Mouse (Mus musculus): Measurements from ENCODE around the gene Dmrtb1. TPM values are rescaled to one million over a fixed set of nuclear protein-coding genes. Genes with fewer than 3 reads are reported as not detected.

Gene Dmrtb1
- polyA plus RNA-seq (2014; fragmentation: Nextera tagmentation; extraction: Ambion mirVana), result 6.0 and 7.4 TPM in 2 replicates

GRCm38 (mm10) chr4:107684130-107684529 lies at the start of gene Dmrtb1:
Gene Dmrtb1, minus strand, starts transcription at chr4:107684230.
- WGBS, result 93% methylated on average over 14 of the region's 14 CpGs
- peaks cover 19% of the 10 kb centered on the region for H3K4me1 ChIP-seq (replicated peaks; ENCODE audit: control insufficient read depth, insufficient read depth, low read length)
- H3K9me3 ChIP-seq (ENCODE audit: control insufficient read depth, low read length), result no peaks in the 10 kb centered on the region
- H3K36me3 ChIP-seq (ENCODE audit: control insufficient read depth, insufficient read depth, low read length), result no peaks in the 10 kb centered on the region
- ATAC-seq (replicated peaks; ENCODE audit: low FRiP score) (no peak), DNase-seq (ENCODE audit: low spot score) (no peak)
- no peak within 1 kb of the TSS for H3K9ac ChIP-seq (ENCODE audit: low read length)
- H3K4me2 ChIP-seq (ENCODE audit: low read depth, low read length, severe bottlenecking), result no peak within 1 kb of the TSS
- H3K4me3 ChIP-seq (ENCODE audit: low read depth, low read length), result no peak within 1 kb of the TSS
- no peaks in the 10 kb centered on the region; the same call in 1 of the 2 replicates for H3K27me3 ChIP-seq (ENCODE audit: control insufficient read depth, insufficient read depth, low read length)
- H3K27ac ChIP-seq (ENCODE audit: low read depth, low read length), result no peak within 1 kb of the TSS

- Histone ChIP-seq H3K4me3 (ENCODE audit: low read depth, low read length) (no peak overlapping the region), H3K9me3 (ENCODE audit: control insufficient read depth, low read length) (no peaks in the 10 kb centered on the region), H3K27me3 (ENCODE audit: control insufficient read depth, insufficient read depth, low read length) (no peaks in the 10 kb centered on the region), H3K9ac (ENCODE audit: low read length) (no peak overlapping the region), H3K36me3 (ENCODE audit: control insufficient read depth, insufficient read depth, low read length) (no peaks in the 10 kb centered on the region), H3K4me1 (replicated peaks; ENCODE audit: control insufficient read depth, insufficient read depth, low read length) (peaks cover 23% of the 10 kb centered on the region), H3K4me2 (ENCODE audit: low read depth, low read length, severe bottlenecking) (no peak overlapping the region), H3K27ac (ENCODE audit: low read depth, low read length) (no peak overlapping the region)
- ATAC-seq (replicated peaks; ENCODE audit: low FRiP score) (no peak), DNase-seq (ENCODE audit: low spot score) (no peak)
- 6% methylated on average over 3 of the region's 3 CpGs for WGBS
These were observed 49.6 kb upstream of the Dmrtb1 start for GRCm38 (mm10) chr4:107733603-107734002.

DNA sequence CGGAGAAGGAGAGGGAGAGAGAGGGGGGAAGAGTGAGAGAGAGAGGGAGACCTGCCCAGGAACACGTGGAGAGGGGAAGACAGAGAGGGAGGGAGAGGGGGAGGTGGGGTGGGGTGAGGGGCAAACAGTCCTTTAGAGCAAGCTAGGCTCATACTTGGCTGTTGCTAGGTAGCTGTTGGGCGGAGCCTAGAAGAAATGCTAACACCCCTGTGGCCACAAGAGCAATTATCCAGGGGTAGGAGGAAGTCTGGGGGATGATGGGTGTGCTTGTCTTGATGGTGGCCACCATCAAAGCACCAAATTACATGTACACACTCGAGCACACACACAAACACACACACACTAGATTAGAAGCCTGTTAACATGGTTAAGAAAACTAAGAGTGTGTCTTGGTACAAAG lies 48.6 kb upstream of the Dmrtb1 start:
- Histone ChIP-seq H3K36me3 (ENCODE audit: control insufficient read depth, insufficient read depth, low read length) (no peaks in the 10 kb centered on the region), H3K9ac (ENCODE audit: low read length) (no peak overlapping the region), H3K4me2 (ENCODE audit: low read depth, low read length, severe bottlenecking) (0 out of 2 replicates have a peak overlapping the region, but pooled peaks have one; percentile 0), H3K4me3 (ENCODE audit: low read depth, low read length) (no peak overlapping the region), H3K27ac (ENCODE audit: low read depth, low read length) (no peak overlapping the region), H3K9me3 (ENCODE audit: control insufficient read depth, low read length) (no peaks in the 10 kb centered on the region), H3K4me1 (replicated peaks; ENCODE audit: control insufficient read depth, insufficient read depth, low read length) (peaks cover 23% of the 10 kb centered on the region), H3K27me3 (ENCODE audit: control insufficient read depth, insufficient read depth, low read length) (no peaks in the 10 kb centered on the region)
- ATAC-seq (replicated peaks; ENCODE audit: low FRiP score), result peak; percentile 32
- WGBS, result 12% methylated on average over 4 of the region's 4 CpGs
- DNase-seq (ENCODE audit: low spot score), result peak; percentile 66

DNA sequence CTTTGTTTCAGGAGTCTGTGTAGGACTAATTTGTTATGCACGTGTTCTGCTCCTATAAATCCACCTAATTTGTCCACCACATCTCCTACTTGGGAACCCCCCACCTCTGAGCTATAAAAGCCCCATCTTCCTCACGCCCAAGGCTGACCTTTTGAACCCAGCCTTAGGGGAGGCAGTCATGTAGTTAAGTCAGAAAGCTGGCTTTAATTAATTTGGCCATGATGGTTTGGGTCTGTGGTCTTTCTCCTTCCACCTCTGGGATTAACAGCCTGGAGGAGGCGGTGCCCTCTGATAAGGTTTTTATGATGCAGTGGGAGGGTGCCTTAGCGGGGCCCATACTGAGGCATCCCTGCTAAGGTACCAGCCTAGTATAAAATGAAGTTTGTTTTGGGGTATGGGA lies 48.2 kb upstream of the Dmrtb1 start:
- Histone ChIP-seq H3K27me3 (ENCODE audit: control insufficient read depth, insufficient read depth, low read length) (no peaks in the 10 kb centered on the region), H3K36me3 (ENCODE audit: control insufficient read depth, insufficient read depth, low read length) (no peaks in the 10 kb centered on the region), H3K4me3 (ENCODE audit: low read depth, low read length) (no peak overlapping the region), H3K27ac (ENCODE audit: low read depth, low read length) (no peak overlapping the region), H3K4me1 (replicated peaks; ENCODE audit: control insufficient read depth, insufficient read depth, low read length) (peaks cover 23% of the 10 kb centered on the region), H3K9ac (ENCODE audit: low read length) (no peak overlapping the region), H3K9me3 (ENCODE audit: control insufficient read depth, low read length) (no peaks in the 10 kb centered on the region), H3K4me2 (ENCODE audit: low read depth, low read length, severe bottlenecking) (0 out of 2 replicates have a peak overlapping the region, but pooled peaks have one; percentile 0)
- no peak for ATAC-seq (replicated peaks; ENCODE audit: low FRiP score)
- WGBS, result 9% methylated on average over 4 of the region's 4 CpGs
- no peak for DNase-seq (ENCODE audit: low spot score)

DNA sequence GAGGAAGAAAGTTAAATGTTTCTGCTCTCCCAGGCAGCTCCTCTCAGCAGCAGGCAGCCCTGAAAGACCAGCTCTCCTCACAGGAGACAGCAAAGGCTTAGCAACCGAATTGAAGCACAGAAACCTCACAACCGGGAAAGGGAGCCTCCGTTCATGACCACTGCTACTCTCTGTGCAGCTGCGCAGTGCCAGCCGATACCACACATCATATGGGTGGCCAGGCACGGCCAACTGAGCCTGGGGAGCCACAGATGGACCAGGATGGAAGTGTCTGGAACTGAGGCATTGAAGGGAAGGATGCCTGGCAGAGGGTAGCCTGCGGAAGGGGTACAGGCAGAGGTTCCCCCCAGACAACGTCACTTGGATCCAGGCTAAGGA lies 47.0 kb upstream of the Dmrtb1 start:
- ATAC-seq (replicated peaks; ENCODE audit: low FRiP score) (no peak), DNase-seq (ENCODE audit: low spot score) (no peak)
- WGBS, result 47% methylated on average over 8 of the region's 8 CpGs
- Histone ChIP-seq H3K9me3 (ENCODE audit: control insufficient read depth, low read length) (no peaks in the 10 kb centered on the region), H3K27ac (ENCODE audit: low read depth, low read length) (0 out of 2 replicates have a peak overlapping the region, but pooled peaks have one; percentile 25), H3K4me3 (ENCODE audit: low read depth, low read length) (no peak overlapping the region), H3K4me2 (ENCODE audit: low read depth, low read length, severe bottlenecking) (no peak overlapping the region), H3K36me3 (ENCODE audit: control insufficient read depth, insufficient read depth, low read length) (no peaks in the 10 kb centered on the region), H3K9ac (ENCODE audit: low read length) (peak overlapping the region; percentile 33; the same call in 1 of the 2 replicates), H3K4me1 (replicated peaks; ENCODE audit: control insufficient read depth, insufficient read depth, low read length) (peaks cover 23% of the 10 kb centered on the region), H3K27me3 (ENCODE audit: control insufficient read depth, insufficient read depth, low read length) (no peaks in the 10 kb centered on the region)

- DNase-seq (ENCODE audit: low spot score), result no peak
- H3K4me2 ChIP-seq (ENCODE audit: low read depth, low read length, severe bottlenecking), result no peak overlapping the region
- 41% methylated on average over 15 of the region's 15 CpGs for WGBS
- H3K27ac ChIP-seq (ENCODE audit: low read depth, low read length), result 0 out of 2 replicates have a peak overlapping the region, but pooled peaks have one; percentile 25
- no peaks in the 10 kb centered on the region for H3K36me3 ChIP-seq (ENCODE audit: control insufficient read depth, insufficient read depth, low read length)
- no peaks in the 10 kb centered on the region for H3K27me3 ChIP-seq (ENCODE audit: control insufficient read depth, insufficient read depth, low read length)
- no peak for ATAC-seq (replicated peaks; ENCODE audit: low FRiP score)
- H3K9me3 ChIP-seq (ENCODE audit: control insufficient read depth, low read length), result no peaks in the 10 kb centered on the region
- H3K4me3 ChIP-seq (ENCODE audit: low read depth, low read length), result no peak overlapping the region
- H3K9ac ChIP-seq (ENCODE audit: low read length), result no peak overlapping the region
- peaks cover 23% of the 10 kb centered on the region for H3K4me1 ChIP-seq (replicated peaks; ENCODE audit: control insufficient read depth, insufficient read depth, low read length)
These were observed 46.5 kb upstream of the Dmrtb1 start for GRCm38 (mm10) chr4:107730391-107731087.

DNA sequence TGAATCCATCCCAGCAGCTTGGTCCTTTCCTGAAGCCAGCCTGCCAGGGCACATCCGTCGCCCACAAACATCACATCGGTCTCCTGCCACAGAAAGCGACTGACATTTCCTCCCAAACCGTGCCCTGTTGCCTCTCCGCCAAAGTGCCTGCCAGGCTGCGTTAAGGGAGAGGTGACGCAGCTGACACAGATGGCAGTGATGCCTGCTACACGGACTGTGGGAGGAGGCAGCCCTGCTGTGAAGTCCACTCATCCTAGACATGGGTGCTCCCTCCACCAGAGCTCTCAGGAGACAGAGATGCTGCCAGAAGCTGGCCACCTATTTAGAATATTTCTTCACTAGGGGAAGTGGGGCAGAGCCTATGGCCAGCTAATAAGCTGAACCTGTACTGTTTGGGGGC lies 41.4 kb upstream of the Dmrtb1 start:
- DNase-seq (ENCODE audit: low spot score) (no peak), ATAC-seq (replicated peaks; ENCODE audit: low FRiP score) (no peak)
- H3K4me1 ChIP-seq (replicated peaks; ENCODE audit: control insufficient read depth, insufficient read depth, low read length), result no peaks in the 10 kb centered on the region
- no peak overlapping the region for H3K4me2 ChIP-seq (ENCODE audit: low read depth, low read length, severe bottlenecking)
- no peaks in the 10 kb centered on the region for H3K9me3 ChIP-seq (ENCODE audit: control insufficient read depth, low read length)
- WGBS, result 80% methylated on average over 9 of the region's 9 CpGs
- H3K27ac ChIP-seq (ENCODE audit: low read depth, low read length), result no peak overlapping the region
- H3K4me3 ChIP-seq (ENCODE audit: low read depth, low read length), result no peak overlapping the region
- H3K9ac ChIP-seq (ENCODE audit: low read length), result no peak overlapping the region
- H3K27me3 ChIP-seq (ENCODE audit: control insufficient read depth, insufficient read depth, low read length), result no peaks in the 10 kb centered on the region
- H3K36me3 ChIP-seq (ENCODE audit: control insufficient read depth, insufficient read depth, low read length), result no peaks in the 10 kb centered on the region

GRCm38 (mm10) chr4:107720043-107720830 lies 36.2 kb upstream of the Dmrtb1 start:
- no peak overlapping the region for H3K4me3 ChIP-seq (ENCODE audit: low read depth, low read length)
- H3K27ac ChIP-seq (ENCODE audit: low read depth, low read length), result no peak overlapping the region
- 81% methylated on average over 11 of the region's 11 CpGs for WGBS
- no peak overlapping the region for H3K4me2 ChIP-seq (ENCODE audit: low read depth, low read length, severe bottlenecking)
- H3K4me1 ChIP-seq (replicated peaks; ENCODE audit: control insufficient read depth, insufficient read depth, low read length), result peaks cover 9% of the 10 kb centered on the region
- H3K27me3 ChIP-seq (ENCODE audit: control insufficient read depth, insufficient read depth, low read length), result no peaks in the 10 kb centered on the region
- no peak overlapping the region for H3K9ac ChIP-seq (ENCODE audit: low read length)
- no peaks in the 10 kb centered on the region for H3K9me3 ChIP-seq (ENCODE audit: control insufficient read depth, low read length)
- no peak for DNase-seq (ENCODE audit: low spot score)
- no peak for ATAC-seq (replicated peaks; ENCODE audit: low FRiP score)
- no peaks in the 10 kb centered on the region for H3K36me3 ChIP-seq (ENCODE audit: control insufficient read depth, insufficient read depth, low read length)

Data from forebrain, embryonic 11.5 days (tissue).